9 mouse cellular contexts compared by ENCODE assay signal in the genomic region with DNA sequence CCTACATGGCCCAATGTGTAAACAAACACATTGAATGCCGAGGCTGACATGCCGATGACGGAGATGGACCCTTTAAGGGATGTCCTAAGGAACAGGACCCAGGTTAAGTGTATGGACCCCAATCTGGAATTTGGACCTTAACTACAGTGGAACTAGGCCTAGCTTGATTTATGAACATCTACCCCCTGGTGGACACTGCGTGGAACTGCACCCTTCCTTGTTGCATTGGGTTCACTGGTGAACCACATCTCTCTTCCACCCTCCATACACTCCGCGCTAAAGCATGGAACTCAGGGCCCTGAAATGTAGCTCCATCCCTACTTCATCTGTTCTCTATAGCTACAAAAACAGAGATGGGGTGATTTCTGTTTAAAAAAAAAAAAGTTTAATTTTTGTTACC. TPM values are rescaled to one million over a fixed set of nuclear protein-coding genes. Genes with fewer than 3 reads are reported as not detected.
A peak's percentile ranks its signal among the peaks of the same experiment; 100 is the strongest.
DNase-seq lines count a peak whose midpoint lies in the region; TF ChIP-seq lines count a peak whose summit lies in the region.
"Had no signal": no experiment of that assay in that cellular context is flagged by ENCODE, and none has a peak within 500 bp of the region (broad histone marks: within the 10 kb centered on the region; RNA-seq: fewer than 3 reads in every experiment).

No protein-coding gene starts in this region.

- H3K27ac ChIP-seq in gastrocnemius, adult 2 months, result no peak overlapping the region
- H3K27ac ChIP-seq: lung, embryonic 15.5 days had no signal

- no peak overlapping the region for H3K4me3 ChIP-seq in gastrocnemius, adult 2 months
- H3K4me3 ChIP-seq: lung, embryonic 15.5 days had no signal

- DNase-seq in gastrocnemius, adult 2 months, result peak; percentile 21
- no peak for DNase-seq in gastrocnemius, adult 8-10 months (ENCODE audit: low spot score in 2 of 2)
- peak; percentile 66 for DNase-seq in 3T3-L1 (ENCODE audit: low read depth, low spot score)
- peak; percentile 14 for DNase-seq in MN1 (ENCODE audit: low spot score)
- peak; percentile 13 for DNase-seq in forelimb bud, embryonic 11.5 days (ENCODE audit: low read depth, low spot score)
- DNase-seq in lung, postnatal 14 days, result peak; percentile 51
- peak; percentile 40 to 72 for DNase-seq in thymus, postnatal 10 days (ENCODE audit: low spot score in 2 of 2)
- no peak for DNase-seq in urinary bladder, postnatal 25 days (ENCODE audit: low spot score)

- peak; percentile 66 for TF ChIP-seq CTCF in gastrocnemius, adult 2 months (IDR thresholded peaks at IDR 0.05)

- intact Hi-C loops in gastrocnemius, adult 2 months (cut with DNase I), result no loop called here

RNA-seq across cellular contexts. Expression of a gene that starts 30.9 kb away (rescaled TPM):
- total RNA-seq in gastrocnemius, adult 2 months (2021), result 1 to 10 TPM; 7.4 TPM
- total RNA-seq in gastrocnemius, adult 8-10 months (2022), result 1 to 10 TPM; 2.6 to 5.4 (median 3.2) TPM

Comparison
In these comparisons a context has a peak if more than half of its experiments do, and no peak if none do; other contexts are left out.
1. DNase-seq: peak in gastrocnemius, adult 2 months (single experiment), 3T3-L1 (single experiment), MN1 (single experiment), forelimb bud, embryonic 11.5 days (single experiment), lung, postnatal 14 days (single experiment) and thymus, postnatal 10 days (2 of 2); none in gastrocnemius, adult 8-10 months (0 of 2) and urinary bladder, postnatal 25 days (single experiment).